Mouse (Mus musculus) T-helper 2 cell (primary cell): ENCODE data around the gene Srsf12.

Experiments used
- in situ Hi-C: fragments of 300-600 bp; cut with MboI, MseI; formaldehyde crosslinking; loops from one replicate; pipeline ENCODE4 v1.15.1; 2025; ENCODE audit warnings: high pct_unique_total_duplicates

The Srsf12 gene

DNA sequence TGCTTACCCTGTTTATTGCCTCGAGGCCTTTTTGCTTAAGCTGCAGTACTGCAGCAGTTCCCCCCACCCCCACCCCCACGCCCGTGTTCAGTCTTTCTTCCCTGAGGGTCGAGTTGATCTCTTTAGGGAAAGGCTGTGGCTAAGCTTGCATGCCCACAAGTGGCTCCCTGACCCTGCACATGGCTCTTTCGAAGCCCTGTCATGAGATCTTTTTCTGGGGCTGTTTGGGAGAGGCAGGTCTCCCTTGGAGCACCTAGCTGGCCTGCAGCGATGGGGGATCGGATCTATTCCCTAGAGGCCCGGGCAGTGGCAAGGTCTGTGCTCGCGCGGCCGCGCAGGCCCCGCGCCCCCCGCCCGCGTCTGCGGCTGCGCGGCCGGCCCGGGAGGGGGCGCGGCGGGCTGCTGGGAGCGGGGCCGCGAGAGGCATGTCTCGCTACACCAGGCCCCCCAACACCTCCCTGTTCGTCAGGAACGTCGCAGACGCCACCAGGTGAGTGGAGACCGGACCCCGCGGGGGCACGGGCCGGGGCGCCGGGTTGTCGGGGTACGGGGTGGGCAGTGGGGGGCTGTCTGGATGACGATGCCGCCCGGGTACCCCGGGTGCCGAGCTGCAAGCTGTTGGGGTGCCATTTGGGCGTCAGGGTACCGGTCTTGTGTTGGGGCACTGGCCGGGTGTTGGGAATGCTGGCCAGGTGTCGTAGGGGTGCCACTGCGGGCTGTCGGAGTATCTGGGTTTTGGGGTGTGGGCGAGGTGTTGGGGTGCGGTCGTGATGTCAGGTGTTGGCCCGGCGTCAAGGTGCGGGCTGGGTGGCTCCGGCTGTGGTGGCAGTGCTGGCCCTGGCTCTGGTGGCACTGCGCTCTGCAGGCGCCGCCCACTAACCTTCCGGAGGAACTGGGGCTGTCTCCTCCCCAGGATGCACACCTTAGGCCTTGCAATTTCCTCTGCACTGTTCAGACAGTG, at the start of gene Srsf12:
Gene Srsf12 (plus strand): TSS at position 111 of the 961 bp plus-strand sequence.
- in situ Hi-C loops = no loop called here

DNA sequence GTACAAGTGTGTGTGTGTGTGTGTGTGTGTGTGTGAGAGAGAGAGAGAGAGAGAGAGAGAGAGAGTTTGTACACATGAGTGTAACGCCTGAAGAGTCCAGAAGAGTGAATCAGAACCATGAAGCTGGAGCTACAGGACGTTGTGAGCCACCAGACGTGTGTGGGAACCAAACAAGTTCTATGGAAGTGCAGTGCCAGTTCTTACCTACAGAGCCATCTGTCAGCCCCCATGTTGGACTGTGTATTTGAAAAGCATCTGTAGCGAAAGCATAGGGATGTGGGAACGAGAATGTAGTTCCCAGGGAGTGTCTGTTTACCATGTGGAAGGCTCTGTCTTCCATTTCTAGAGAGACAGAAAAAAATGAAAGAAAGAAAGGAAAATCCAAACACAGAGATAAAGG, 25.3 kb upstream of the Srsf12 start:
- in situ Hi-C loops = no loop called here

GRCm38 (mm10) chr4:33188164-33188563, 20.6 kb upstream of the Srsf12 start:
- in situ Hi-C loops = no loop called here

DNA sequence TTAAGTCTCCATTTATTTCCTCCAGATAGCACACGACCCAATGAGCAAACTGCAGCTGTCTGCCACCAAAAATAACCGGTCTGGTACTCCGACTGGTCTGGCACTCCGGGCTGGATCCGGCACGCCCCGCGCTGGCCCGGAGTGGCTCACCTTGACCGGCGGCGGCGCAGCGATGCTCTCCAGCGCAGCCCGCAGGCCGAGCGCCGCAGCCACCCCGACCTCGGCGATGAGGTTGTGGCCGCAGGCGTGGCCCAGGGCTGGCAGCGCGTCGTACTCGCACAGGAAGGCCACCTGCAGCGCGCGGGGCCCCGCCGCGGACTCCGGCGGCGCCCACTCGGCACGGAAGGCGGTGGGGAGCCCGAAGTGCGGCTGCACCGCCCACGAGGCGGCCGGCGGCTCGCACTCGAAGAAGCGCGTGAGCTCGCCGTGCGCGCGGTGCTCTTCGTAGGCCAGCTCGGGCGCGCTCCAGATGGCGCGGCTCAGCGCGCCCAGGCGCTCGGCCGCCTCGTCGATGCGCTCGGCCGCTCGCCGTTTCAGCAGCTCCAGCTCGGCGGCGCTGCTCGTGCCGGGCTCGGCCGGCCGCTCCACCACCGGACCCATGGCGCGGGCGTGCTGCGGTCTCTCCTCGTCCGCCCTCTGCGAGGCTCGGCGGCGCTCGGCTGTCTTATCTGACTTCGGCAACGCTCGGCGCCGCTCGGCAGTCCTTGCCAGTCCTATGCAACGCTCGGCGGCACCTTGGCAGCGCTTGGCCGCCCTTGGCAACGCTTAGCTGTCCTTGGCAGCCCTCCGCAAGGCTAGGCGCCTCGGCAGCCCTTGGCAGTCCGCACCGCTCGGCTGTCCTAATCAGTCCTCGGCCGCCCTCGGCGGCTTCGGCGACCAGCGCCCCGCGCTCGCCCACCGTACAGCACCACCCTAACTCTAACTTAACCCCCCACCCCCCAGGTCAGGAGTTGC, 19.7 kb upstream of the Srsf12 start:
- in situ Hi-C loops = no loop called here

- in situ Hi-C loops = no loop called here
These were observed 19.1 kb upstream of the Srsf12 start, which contains the start of gene Pm20d2 for GRCm38 (mm10) chr4:33189735-33190036. Pm20d2 (minus strand) TSS chr4:33189737.

DNA sequence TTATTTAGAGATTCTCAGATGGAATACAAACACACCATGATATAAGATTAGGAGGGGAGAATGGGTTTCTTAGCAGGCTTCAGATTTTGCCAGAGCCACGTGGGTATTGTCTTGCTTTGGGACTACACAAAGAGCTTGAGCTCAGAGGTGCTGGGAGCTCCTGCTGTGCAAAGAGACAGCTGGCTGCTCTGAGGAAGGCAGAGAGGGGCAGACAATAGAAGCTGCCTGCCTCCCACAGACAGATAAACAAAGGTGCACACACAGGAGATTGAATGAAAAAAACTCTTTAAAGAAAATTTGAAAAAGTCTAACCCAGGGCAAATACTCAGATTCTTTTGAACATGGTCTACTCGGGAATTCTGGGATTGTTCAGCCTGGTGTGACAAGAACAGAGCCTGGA, 10.7 kb upstream of the Srsf12 start:
- in situ Hi-C loops = no loop called here

DNA sequence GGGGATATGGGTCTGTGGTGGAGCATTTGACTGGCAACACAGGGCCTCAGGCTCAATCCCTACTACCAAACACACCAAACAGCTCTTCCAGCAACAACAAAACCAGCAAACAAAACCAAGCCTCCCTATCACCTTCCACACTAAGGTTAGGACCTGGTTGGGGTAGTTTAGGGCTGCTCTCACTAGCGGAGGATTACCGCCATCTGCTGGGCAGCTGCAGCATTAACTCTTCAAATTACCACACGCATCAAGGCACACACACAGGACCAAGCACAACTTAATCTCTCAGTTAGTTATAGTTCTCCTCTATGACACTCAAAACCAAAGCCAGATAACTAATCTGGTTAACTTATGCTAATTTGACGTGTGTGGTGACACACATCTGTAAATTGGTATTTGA, 4.1 kb upstream of the Srsf12 start:
- in situ Hi-C loops = no loop called here

DNA sequence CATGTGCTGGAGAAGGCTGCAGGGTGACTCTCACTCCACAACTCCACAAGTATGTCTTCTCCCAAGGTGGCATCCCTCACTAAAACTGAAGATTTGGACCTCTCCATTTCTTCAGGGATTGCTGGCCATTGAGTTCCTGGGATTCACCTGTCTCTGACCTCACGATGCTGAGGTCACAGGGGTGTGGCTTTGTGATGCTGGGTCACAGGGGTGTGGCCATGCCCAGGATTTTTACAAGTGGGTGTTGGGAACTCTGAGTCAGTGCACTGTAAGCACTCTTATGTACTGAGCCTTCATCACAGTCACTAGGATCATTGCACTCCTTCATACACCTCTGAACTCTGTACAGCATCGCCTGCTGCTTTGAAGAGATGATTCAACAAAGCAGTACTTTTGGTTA, 1.2 kb upstream of the Srsf12 start:
- in situ Hi-C loops = no loop called here

GRCm38 (mm10) chr4:33221847-33222246, 13.1 kb downstream of the Srsf12 start:
- in situ Hi-C loops = no loop called here

- in situ Hi-C loops = no loop called here
These were observed 15.3 kb downstream of the Srsf12 start for GRCm38 (mm10) chr4:33224003-33224675.

GRCm38 (mm10) chr4:33227164-33227563, 18.4 kb downstream of the Srsf12 start:
- in situ Hi-C loops = no loop called here

GRCm38 (mm10) chr4:33229639-33230038, 20.8 kb downstream of the Srsf12 start:
- in situ Hi-C loops = no loop called here

- in situ Hi-C loops = no loop called here
These were observed 22.1 kb downstream of the Srsf12 start for GRCm38 (mm10) chr4:33230881-33231280.

DNA sequence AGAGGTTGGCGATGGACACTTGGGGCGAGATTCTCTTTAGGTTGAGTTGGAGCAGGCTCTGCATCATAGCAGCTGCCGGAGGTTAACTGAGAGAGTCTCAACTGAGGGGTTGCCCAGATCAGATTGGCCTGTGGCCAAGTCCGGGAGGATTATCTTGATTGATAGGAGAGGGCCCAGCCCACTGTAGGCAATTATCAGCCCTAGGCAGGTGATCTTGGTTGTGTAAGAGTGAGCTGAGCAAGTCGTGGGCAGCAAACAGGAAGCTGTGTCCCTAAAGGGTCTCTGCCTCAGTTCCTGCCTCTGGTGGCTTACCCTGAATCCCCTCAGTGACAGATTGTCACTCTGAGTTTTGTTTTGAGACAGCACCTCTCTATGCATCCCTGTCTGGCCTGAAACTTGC, 33.7 kb downstream of the Srsf12 start:
- in situ Hi-C loops = no loop called here

DNA sequence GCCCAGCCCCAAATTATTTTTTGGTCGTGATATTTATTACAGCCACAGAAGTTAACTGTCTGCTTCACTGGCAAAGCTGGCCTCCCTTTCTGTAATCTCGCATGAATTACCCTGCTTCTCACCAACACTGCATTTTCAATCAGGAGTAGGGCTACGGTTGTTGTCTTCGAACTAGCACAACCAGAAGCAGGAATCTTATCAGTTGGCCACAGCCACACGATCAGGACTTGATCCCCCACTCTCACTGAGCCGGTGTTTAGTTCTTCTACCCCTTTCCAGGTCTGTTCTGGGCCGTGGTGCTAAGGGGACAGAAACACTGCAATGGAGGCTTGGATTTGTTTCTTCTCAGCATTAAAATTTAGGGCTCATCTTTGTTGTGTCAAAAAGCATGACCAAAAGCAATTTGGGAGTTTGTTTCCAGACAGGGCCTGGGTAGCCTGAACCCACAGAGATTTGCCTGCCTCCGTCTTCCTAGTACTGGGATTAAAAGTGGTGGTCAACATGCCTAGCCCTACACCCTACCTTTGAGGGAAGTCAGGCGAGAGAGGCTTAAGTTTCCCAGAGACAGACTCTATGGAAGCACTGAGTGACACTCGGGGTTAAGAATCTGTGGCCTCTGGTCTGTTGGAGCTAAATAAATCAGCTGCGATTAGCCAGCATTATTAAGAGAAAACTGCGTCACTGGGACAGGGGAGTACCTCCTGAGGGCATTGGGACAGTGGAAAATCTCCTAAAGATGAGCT, 34.4 kb downstream of the Srsf12 start:
- in situ Hi-C loops = no loop called here

- in situ Hi-C loops = no loop called here
These were observed 35.1 kb downstream of the Srsf12 start for GRCm38 (mm10) chr4:33243921-33244320.

DNA sequence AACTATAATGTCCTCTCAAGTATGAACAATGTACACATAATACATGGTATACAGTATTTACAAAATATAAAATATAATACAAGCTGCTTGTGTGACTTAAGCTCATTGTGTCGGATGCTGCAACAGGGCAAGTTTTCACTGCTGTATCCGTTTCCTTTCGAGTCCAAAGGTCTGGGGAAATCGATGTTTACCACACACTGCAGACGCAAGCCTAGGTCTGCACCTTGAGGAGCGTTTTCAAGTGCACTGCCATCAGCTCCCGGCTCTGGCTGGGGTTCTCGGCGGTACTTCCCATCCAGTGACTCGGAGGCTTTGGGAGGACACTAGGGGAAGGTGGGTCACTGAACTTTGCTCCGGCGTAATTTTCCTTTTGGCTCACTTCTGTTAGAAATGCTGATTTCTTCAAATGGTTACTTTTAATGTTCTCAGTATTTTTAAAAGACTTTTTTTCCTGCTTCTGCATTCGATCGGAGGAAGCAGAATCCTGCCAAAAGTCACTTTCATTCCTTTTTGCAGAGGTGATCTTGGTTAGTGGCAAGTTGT, 37.1 kb downstream of the Srsf12 start:
- in situ Hi-C loops = no loop called here

- in situ Hi-C loops = no loop called here
These were observed 38.8 kb downstream of the Srsf12 start for GRCm38 (mm10) chr4:33247479-33248053.

- in situ Hi-C loops = no loop called here
These were observed 39.5 kb downstream of the Srsf12 start for GRCm38 (mm10) chr4:33248062-33248889.

DNA sequence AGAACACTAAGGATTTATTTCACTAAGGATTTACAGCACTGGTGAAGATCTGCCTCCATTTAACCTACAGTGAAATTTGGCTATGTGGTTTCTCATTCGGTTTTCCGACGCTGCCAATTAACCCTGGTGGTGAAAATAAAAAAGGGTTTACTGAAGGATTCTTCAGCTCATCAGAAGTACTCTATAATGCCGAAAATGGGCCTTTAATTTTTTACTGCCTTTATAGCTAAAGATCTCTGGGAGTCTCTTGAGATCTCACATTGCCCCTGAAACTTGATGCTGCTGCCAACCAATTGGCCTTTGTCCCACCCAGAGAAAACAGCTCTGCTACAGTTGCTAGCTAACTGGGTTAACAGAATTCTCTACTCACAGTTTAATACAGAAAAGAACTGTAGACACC, 40.1 kb downstream of the Srsf12 start:
- in situ Hi-C loops = no loop called here
